Mouse (Mus musculus): Measurements from ENCODE around the gene Adgre5.

GRCm38 (mm10) chr8:83681099-83681498, 60.0 kb downstream of the Adgre5 start:
- TF ChIP-seq GATA1 (IDR thresholded peaks at IDR 0.05; ENCODE audit: borderline replicate concordance, low read length) (no peak), FLI1 (IDR thresholded peaks at IDR 0.05; ENCODE audit: low read length) (no peak)
